Mouse (Mus musculus): Measurements from ENCODE around the gene Snrnp70.

- TF ChIP-seq CTCF (IDR thresholded peaks at IDR 0.05; ENCODE audit: low read depth, low read length) = no peak
- TF ChIP-seq POLR2A (IDR thresholded peaks at IDR 0.05; ENCODE audit: extremely low read depth, insufficient read depth, low read length) = no peak
These were observed 32.7 kb downstream of the Snrnp70 start for GRCm38 (mm10) chr7:45362801-45363200.
